Mouse (Mus musculus) cortical plate, adult 2 months (tissue): ENCODE measurements around the gene Rnf115.

Experiments used
- CTCF ChIP-seq: fragments of 200-500 bp; IDR thresholded peaks from 2 replicates; pipeline ENCODE4 v1.5.1; 2011; ENCODE audit warnings: mild to moderate bottlenecking, control low read depth, low read length; ENCODE audit not compliant: insufficient read depth; ENCODE audit errors: extremely low read depth
- POLR2A ChIP-seq: fragments of 200-500 bp; IDR thresholded peaks from 2 replicates; pipeline ENCODE4 v1.6.1; 2011; ENCODE audit warnings: mild to moderate bottlenecking, low read length, control low read depth; ENCODE audit not compliant: insufficient read depth; ENCODE audit errors: extremely low read depth

GRCm38 (mm10) chr3:96825261-96825660 lies 97.8 kb downstream of the Rnf115 start:
- no peak for TF ChIP-seq CTCF
- no peak for TF ChIP-seq POLR2A
